Mouse (Mus musculus) gastrocnemius, postnatal 14 days (tissue): ENCODE data around the gene Vmn1r24. TPM values are rescaled to one million over a fixed set of nuclear protein-coding genes. Genes with fewer than 3 reads are reported as not detected.
"Not testable (repeated sequence)": the region's sequence is repeated elsewhere in the genome, so short reads cannot be mapped to it uniquely, and the experiment has no call there.

ENCODE experiments used
- DNase-seq: peaks from one replicate; pipeline ENCODE4 v3.0.0; 2021; ENCODE audit warnings: mixed read lengths
- intact Hi-C: fragments of 180-260 bp; cut with DNase I; formaldehyde crosslinking; loops from one replicate; pipeline ENCODE4 v1.15.1; 2025; ENCODE audit warnings: low total_unique reads
- long read RNA-seq, 2 experiments: library from polyadenylated mRNA; stranded (forward); transcript quantifications; one replicate each; pipeline ENCODE4 v2.0.0; 2021
- total RNA-seq, 2 experiments: library from RNA; stranded (reverse); gene quantifications; 2 replicates each; pipeline ENCODE4 v1.2.3; 2021

Gene Vmn1r24
- total RNA-seq = not detected
- long read RNA-seq, experiment 1 = 0 reads
- long read RNA-seq, experiment 2 = 0 reads

DNA sequence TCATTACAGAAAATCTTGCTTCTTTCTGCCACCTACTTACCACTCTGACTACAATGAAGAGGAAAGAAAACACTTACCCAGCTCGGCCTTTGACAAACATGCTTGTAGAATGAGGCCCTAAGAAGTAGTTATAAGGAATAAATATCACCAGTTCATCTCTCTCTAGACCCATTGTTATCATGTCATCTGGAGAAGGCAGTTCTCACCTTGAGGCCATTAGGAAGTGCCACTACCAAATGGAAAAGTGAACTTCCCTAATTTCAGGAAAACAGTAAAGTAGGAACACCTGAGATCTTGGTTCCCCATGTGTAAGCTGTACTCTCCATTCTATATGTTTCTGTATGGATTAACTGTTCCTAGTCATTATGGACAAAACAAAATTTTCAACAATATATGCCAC lies at the start of gene Vmn1r24:
Gene Vmn1r24 (minus strand): TSS at position 101 of the 400 bp plus-strand sequence.
- intact Hi-C loops, DNase-seq: not testable (repeated sequence)

DNA sequence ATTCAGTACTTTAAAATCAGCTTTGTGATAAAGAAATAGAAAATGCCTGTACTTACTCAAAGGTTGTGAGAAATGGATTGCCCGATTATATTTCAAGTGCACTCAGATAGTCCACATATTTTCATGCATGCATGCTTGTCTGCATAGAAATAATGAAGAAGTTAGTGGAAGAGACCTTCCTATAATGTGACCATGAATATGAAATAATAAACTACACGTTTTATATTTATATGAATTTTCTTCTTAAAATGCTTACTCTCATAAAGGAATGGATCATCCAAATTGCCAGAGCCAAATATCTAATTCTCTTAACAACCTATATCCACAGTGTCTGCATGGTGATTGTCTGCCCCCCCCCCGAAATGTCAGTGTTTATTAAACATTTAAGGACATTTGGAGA lies 19.4 kb upstream of the Vmn1r24 start, which contains the start of gene Vmn1r25:
Gene Vmn1r25 (minus strand): TSS at position 101 of the 400 bp plus-strand sequence.
- no peak for DNase-seq
- intact Hi-C loops = no loop called here

DNA sequence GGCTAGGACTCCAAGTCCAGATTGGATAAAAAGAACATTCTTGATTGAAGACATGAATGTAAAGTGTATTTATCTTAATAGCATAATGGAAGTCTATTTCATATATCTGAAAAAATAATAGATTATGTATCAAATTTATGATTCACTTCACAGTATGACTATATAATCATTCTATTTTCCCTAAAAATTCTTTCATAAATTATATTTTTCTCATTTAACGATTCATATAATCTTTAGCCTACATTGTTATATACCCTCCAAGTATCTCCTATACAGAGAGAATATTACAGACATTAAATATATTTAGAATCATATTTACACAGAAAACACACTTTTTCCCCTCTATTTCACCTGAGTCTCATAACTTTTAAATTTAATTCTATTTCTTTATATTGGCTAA lies 34.6 kb downstream of the Vmn1r24 start, which contains the start of gene Vmn1r23:
Gene Vmn1r23 (minus strand): TSS at position 101 of the 400 bp plus-strand sequence.
- intact Hi-C loops = no loop called here
- DNase-seq = no peak

DNA sequence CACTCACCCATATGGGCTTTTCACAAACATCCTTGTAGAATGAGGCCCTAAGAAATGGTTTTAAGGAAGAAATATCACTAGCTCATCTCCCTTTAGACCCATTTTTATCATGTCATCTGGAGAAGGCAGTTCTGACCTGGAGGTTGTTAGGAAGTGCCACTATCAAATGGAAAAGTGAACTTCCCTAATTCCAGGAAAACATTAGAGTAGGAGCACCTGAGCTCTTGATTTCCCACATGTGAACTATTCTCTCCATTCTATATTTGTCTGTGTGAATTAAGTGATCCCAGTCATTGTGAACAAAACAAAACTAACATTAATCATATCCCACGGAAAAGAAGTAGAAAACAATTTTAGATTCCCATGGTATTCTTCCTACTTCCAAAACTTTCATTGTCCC lies 53.4 kb downstream of the Vmn1r24 start, which contains the start of gene Vmn1r22:
Gene Vmn1r22 (minus strand): TSS at position 101 of the 400 bp plus-strand sequence.
- intact Hi-C loops = no loop called here
- DNase-seq = no peak

Other genes with a start within 250 kb of the Vmn1r24 start
- 1 to 10 TPM; 5.2 to 7.2 TPM for gene Vopp1, start 136.3 kb downstream of the Vmn1r24 start, total RNA-seq
- not detected for gene Vmn1r21, start 111.2 kb downstream of the Vmn1r24 start, total RNA-seq
- not detected for gene Vmn1r22, start 53.5 kb downstream of the Vmn1r24 start, total RNA-seq
- gene Vmn1r23, start 34.7 kb downstream of the Vmn1r24 start, total RNA-seq = not detected
- gene Vmn1r25, start 19.3 kb upstream of the Vmn1r24 start, total RNA-seq = not detected
- not detected for gene Vmn1r26, start 53.7 kb upstream of the Vmn1r24 start, total RNA-seq